Mouse (Mus musculus): ENCODE measurements around the gene Clybl.

Gene Clybl

DNA sequence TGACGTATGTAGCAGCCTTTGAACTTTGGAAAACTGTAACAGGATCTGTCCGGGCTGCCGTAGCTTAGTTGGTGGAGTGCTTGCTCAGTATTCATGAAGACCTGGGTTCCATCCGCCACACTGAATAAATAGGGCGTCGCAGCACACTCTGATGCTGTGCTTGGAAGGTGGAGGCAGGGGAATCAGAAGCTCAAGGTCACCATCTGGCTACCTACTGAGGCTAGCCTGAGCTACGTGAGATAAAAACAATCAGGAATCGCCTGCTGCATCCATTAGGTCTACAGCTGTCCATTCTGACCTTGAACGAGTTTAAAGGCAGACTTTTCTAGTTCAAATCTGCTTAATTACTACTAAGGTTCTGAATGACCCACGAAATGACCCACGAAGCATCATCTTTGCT is 118.8 kb downstream of the Clybl start:
- no peak for DNase-seq (ENCODE audit: low read depth, low spot score)

DNA sequence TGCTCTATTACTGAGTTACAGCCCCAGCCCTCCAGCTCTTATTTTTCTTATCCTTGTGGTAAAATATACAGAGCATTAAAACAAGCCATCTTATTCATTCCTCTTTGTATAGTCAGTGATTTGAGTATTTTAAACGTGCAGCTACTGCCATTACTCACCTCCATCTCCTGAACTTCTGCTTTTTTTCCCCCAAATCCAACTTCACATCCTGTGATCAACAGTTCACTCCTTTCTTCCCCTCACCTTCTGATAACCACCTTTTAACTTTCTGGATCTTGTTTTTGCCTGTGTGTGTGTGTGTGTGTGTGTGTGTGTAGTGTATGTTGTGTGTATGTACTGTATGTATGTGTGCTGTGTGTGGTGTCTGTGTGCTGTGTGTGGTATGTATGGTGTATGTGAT is 122.3 kb downstream of the Clybl start:
- DNase-seq (ENCODE audit: low read depth, low spot score): no peak

DNA sequence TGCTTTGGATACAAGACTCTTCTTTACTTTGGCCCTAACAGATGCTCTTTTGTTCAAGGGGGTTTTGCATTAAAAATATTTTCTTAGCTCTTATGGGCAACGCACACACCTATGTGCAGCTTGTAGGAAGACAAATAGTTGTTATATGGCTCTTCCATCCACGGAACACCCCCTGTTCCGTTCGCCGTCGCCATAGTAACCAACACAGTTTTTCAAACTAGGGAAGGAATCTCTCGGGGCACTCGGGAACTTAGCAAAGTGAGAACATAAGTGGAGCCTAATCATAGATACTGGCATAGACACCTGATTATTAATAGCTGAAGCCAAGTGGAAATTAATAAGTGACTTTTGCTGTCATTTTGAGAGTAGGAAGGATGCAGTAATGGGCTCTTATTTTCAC is 123.6 kb downstream of the Clybl start:
- DNase-seq (ENCODE audit: low read depth, low spot score): no peak

DNA sequence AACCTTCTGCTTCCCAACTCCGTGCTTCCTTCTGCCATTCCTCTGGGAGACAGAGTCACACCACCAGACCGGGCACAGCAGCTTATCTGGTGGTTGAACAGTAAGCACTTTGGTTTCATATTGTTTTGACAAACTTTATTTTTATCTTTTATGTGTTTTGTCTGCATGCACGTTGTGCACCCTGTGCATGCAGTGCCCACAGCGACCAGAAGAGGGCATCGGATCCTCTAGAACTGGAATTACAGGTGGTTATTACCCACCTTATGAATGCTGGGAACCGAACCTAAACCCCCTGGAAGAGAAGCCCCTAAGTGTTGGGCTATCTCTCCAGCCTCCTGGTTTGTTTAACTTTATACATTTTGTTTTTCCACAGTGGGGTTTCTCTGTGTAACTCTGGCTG is 130.9 kb downstream of the Clybl start:
- no peak for DNase-seq (ENCODE audit: low read depth, low spot score)

DNA sequence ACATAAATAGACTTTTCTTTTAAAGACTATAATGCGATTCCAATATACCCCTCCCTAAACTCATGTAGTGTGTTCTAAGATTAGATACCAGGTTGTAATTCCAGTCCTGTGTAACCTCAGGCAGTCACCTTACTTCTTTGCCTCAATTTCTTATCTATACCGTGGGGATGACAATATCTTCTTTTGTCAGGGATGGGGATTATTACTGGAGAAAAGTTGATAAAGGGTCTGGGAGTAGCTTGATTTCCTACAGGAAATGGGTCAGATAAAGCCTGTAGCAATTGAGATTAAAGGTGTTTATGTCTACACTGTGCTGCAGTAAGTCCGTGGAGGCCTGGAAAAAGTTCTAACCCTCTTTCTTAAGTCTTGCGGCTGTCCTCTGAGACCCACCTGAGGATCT is 131.8 kb downstream of the Clybl start:
- no peak for DNase-seq (ENCODE audit: low read depth, low spot score)

DNA sequence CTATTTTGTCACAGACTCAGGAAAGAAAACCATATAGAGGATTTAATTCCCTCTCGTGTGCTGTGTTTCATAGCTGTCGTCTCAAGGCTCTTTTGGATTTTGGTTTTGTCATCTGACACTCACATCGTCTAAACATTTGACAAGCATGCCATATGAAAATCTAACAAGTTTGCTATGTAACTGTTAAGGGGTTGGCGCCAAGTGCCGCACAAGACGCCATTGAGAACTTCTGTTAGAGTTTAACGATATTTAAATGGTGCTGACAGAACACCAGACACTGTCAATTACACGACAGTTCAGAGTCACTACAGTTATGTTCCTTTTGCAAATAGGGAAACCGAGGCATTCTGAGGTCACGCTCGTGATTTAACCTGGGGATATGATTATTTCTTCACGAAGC is 134.2 kb downstream of the Clybl start:
- no peak for DNase-seq (ENCODE audit: low read depth, low spot score)

DNA sequence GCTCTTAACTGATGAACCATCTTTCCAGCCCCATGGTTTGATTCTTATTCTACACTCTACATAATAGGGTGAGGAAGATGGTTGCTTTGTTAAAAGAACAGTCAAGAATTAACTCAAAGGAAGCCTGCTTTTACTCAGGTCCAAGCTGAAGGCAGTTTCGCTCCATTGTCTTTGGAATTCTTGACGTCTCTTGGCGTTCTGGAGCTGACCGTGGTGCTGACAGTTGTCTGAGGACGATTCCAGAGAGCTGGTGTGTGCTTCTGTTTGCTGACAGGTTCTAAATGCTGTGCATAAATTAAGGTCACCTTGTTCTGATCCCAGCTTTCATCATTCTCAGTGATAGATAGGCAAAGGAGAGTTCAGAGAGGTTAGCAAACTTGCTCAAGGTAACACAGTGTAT is 140.6 kb downstream of the Clybl start:
- DNase-seq (ENCODE audit: low read depth, low spot score): no peak

DNA sequence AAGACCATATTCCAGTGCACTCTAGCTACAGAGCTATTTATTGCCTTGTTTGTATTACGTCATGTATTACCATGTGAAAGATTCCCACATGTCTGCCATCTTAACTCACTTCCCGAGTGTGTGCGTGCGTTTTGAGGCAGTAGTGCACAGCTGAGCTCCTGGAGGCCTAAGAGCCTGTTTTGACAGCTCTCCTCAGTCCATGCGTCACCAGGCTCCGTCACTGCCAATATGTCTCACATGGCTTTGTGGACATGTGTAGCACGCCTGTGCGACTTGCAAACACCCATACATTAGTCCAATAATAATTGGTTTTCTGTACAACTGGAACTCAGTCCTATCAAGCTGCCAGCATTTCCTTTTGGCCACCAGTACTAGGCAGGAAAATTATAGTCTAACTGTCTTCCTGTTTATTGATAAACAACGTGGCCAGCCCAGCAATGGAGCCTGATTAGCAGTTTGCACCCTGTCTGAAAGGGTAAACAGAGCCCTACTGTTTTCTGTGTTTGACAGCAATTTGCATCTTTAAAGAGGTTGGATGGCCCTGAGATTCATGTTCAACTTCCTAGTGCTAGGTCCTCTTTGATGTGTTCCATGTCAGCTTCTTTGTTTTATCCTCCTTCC is 142.4 kb downstream of the Clybl start:
- DNase-seq (ENCODE audit: low read depth, low spot score): no peak

DNA sequence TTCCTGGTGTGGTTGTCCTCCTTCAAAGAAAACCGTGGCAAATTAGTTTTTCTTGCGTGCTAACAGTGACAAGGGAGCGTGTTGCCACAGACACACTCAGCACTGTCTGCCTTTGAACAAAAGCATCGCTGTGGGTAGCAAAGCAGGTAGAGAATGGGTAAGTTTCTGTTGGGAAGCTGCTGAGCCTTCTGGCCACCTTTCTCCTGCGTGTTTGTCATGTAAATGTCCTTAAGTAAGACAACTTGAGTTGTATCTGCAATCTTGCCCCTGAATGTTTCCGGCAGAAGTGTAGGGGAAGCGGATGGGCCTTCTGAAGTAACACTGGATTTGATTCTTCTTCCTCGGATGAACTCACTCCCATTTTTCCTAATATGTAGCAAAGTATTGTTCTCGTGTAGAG is 148.6 kb downstream of the Clybl start:
- DNase-seq (ENCODE audit: low read depth, low spot score): no peak

DNA sequence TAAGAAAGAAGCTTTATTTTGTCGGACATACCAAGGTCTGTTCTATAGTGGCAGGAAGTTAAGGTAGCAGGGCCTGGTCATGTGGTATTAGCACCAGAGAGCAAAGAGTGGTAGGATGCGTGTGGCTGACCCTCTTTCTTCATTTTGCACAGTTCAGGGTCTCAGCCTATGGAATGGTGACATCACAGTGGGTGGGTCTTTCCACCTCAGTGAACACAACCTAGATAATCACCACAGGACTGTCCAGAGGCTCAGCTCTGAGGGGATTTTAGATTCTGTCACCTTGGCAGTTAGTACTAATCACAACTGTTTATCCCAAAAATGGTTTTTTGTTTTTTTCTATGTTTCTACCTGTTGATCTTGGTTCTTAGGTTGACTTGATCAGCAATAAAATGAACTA is 149.2 kb downstream of the Clybl start:
- no peak for DNase-seq (ENCODE audit: low read depth, low spot score)

DNA sequence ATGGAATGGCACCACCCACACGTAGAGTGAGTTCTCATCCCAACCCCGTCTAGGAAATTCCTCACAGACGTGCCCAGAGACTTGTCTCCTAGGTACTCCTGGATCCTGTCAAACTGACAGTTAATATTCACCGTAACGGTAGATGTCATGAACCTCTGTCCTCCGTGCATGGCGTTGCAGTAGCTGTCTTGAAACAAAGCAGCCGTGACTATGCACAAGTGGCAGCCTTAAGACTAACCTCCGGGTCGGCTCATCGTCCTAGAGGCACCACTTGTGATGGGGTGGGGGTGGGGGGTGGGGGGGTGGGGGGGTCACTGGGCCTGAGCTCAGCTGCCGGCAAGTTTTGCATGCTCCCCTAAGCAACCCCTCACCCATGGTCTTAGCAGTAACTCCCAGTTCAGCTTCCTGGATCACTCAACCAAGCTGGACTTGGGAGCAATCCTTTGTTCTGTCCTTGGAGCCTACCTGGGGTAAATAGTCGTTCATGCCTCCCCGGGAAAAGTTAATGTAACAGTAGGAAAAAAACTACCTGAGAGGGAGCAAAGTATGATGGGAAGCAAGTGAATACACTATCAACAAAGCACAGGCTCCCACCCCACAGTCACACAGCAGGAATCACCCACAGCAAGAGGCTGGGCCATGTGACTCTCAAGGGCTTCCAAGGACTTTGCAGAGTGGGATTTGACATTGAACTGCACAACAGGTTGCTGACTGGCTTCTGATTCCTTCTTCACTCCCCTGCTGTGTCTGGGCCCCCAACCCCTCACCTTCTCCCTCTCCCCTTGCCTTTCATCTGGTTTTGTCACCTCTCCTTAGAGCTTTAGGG is 150.3 kb downstream of the Clybl start:
- DNase-seq (ENCODE audit: low read depth, low spot score): no peak

DNA sequence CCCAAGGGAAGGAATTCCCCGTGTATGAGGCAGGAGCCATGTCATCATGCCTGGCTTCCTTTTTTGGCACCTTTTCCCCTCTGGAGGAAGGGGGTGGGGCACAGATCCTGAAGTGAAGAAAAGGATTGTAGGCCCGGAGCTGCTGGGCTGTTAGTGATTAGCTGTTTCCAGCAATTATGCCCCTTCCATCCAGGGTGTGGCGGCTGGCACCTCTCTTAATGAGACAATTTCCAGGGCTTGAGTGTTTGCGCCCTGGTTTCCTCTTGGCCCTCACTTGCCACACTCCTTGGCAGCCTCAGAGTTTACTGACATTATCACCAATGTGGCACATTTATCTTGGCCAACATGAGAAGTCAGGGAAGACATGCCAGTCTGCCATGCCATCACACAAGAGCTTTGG is 155.5 kb downstream of the Clybl start:
- DNase-seq (ENCODE audit: low read depth, low spot score): no peak

DNA sequence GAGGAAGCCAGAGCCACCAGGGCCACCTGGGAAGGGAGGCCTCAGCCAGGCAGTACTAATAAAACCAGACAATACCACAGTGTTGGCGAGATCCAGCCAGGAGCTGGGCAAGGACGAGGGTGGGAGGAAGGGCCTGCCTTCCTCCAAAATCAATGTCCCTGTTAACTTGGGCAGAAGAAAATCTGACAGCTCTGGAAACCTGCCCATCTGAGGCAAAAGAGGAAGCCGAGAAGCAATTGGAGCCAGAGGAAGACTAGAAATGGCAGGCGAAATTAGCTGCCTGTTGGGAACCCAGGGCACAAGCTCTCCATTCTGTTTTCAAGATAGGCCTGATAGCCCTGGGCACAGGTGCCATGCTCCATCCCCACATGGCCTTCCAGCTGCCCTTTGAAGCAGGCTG is 157.3 kb downstream of the Clybl start:
- no peak for DNase-seq (ENCODE audit: low read depth, low spot score)

DNA sequence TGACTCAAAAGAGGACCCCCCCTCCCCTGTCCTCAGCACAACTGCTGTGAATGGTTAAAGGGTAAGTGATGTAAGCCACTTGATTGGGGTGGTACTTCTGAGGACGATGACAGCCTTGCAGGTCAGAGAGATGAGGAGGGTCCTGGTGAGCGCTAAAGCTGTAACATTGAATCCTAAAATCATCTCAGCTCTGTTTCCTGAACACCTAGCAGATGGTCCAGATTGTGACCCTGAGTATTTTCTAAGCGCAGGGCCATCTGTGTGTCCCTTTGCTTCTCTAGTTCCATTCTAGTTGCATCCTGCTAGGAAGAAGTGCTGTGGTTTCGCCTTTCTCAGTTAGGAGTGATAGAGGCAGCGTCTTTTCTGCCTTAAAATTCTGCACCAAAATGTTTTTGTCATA is 158.6 kb downstream of the Clybl start:
- no peak for DNase-seq (ENCODE audit: low read depth, low spot score)

DNA sequence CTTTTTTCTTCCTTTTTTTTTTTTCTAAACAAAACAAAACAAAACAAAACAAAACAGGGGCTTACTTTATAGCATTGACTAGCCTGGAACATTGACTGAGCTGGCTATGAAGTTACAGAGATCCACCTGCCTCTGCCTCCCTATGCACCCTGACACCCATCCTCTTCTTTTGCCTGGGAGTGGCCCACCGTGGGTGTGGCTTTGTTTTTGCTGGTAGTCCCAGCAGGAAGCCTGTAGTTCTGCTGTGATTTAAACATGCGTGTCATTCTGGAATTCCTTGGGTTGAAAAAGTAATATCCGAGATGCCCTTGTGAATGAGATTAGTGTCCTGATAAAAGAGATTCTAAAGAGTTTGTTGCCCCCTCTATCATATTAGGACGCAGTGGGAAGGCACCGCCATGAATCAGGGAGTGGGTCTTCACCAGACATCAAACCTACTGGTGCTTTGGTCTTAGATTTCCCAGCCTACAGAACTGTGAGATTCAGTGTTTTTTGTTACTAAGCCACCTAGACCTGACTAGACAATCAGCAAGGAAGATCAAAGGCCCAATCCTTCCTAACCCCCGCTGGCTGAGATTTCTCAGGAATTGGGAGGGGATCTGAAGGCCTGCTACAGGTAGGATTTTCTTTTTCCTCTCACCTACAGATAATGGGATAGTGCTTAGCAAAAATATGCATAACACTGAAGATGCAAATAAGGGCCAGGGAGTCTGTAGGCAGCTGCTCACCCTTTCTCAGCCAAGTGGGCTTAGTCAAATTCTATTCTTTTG is 160.3 kb downstream of the Clybl start:
- no peak for DNase-seq (ENCODE audit: low read depth, low spot score)

DNA sequence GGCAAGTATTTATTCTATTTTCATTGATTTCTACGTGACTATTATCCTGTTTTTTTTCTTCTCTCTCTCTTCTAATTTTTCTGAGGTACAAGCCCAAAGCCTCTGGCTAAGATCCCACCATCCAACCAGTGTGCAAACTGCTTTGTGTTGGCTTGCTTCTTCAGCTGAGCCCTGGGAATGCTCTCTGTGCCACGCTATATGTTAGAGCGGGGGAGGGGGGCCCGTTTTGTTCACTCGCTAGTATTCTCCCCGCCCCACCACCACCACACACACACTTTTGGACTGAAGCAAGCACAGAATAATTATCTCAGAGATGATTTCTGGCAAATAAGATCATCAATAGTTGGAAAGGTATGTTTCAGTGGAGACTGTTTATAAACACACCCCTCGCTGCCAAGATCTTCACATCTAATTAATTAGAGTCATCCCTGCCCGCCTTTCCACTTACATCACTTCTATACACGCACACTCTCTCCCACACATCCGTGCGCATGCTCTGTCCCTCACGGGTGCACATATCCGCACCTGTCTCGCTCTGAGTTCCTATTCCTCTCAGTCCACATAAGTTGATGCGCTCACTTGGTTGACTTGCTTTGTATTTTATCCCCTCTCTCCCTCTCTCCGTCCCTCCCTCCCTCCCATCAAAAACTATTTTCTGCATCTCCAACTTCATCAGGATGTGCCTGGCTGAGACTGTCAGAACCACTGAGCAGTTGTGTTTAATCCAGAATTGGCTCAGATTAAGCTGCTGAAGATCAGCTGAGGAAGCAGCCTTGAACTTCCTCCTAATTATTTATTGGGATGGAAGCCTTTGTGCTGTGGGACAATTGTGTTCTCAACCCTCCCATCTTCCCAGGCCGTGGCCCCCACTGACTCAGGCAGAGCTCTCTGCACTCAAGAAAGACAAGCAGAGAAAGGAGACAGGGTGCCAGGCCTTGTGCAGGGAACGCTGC is 163.0 kb downstream of the Clybl start:
- DNase-seq (ENCODE audit: low read depth, low spot score): no peak

DNA sequence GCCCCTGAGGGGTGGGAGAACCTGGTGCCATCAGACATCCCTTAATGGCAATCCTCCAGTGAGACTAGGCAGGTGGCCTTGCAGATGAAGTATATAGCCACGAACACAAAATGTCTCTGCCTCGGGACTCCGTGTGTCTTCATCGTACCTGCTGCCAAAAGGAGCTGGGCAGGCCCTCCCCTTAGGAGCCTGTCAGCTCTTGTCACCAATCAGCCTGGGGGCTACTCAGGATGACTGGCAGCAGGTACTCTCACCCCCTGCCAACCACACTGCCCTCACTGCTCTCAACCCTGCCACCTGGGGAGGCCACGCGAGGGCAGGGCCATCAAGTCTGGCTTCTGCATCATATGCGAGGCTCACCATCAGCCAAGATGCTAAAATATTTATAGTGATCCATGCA is 166.6 kb downstream of the Clybl start:
- DNase-seq (ENCODE audit: low read depth, low spot score): no peak

DNA sequence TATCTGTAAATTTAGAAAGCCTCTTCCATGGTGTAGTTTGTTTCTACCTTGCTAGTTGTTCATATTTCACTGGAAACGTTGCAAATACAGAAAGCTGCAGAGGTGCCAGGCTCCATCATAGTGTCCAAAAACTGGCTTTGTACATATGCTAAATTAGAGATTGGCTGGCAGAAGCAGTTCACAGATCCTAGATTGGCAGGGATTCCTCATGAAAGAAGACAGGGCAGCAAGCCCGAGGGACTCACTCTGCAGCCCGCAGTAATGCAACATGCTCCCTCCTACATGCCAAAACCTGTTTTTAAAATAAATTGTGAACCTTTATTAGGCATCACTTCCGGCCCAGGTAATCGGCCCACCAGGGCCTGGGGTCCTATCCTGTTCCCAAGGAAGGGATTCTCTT is 167.8 kb downstream of the Clybl start:
- no peak for DNase-seq (ENCODE audit: low read depth, low spot score)

DNA sequence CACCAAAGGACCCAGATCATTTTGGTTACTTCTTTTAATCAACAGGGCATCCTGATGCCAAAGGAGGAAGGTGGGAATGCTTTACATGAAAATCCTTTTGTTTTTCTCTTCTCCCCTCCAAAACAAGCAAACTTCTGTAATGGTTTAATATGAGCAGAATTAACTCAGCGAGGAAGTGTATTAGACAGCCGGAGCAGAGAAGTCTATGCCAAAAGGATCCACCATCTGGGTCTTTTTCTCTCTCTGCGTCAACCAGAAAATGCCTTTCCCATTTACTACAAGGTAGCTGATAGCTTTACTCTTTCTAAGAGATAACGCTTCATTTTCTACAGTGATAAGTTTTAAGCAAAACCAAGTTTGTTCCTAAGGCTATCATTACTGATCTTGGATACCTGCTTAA is 168.3 kb downstream of the Clybl start:
- no peak for DNase-seq (ENCODE audit: low read depth, low spot score)

DNA sequence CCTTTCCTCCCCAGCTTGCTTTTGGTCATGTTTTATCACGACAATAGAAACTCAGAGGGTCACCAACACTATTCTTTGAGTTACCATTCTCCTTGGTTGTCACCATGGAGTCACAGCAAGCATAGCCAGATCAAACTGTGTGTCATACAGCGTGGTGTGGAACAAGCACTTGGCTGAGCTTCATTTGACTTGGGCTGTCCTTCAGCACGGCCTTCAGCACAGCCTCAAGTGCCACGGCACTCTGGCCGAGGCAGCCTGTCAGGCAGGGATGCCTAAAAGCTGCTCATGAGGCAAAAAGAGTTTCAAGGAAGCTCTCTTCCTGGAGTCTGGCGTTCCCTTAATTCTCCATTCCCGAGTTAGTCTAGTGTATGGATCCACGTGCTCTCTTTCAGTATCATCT is 169.3 kb downstream of the Clybl start:
- no peak for DNase-seq (ENCODE audit: low read depth, low spot score)

DNA sequence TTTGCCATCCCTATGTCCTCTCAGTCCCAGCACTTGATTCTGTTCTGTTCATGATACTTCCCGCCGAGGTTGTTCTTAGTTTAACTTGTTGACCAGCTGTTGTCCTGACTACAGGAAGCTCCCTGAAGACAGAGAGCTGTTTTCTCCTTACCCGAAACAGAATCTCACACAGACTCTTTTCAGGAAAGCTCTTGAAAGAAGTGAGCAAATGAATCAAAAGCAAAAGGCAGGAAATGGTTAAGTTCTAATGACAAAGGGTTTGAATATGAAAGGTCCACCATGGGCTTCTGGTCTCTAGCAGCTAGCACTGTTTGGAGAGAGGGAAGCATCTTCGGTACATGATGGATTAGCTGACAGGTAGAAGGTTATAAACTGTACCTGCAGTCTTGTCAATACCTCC is 175.8 kb downstream of the Clybl start:
- no peak for DNase-seq (ENCODE audit: low read depth, low spot score)

DNA sequence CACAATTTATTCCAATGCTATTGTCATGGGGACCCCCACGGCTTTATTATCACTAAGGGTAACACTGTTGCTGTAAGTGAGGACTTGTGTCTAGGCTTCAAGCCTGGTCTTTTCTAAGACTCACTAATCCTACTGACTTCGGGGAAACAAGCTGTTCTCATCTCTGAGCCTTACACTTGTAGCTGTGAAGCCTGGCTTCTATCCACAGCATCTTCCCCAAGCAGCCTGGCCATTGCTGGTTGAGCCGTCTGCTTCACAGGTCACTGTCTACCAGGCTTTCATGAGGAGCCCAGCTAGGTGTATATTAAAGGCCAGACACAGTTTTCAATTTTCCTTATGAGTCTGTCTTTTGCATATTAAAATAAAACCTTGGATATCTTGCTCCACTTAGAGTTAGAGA is 177.1 kb downstream of the Clybl start:
- no peak for DNase-seq (ENCODE audit: low read depth, low spot score)

All from skeletal muscle tissue, adult 2 months (tissue).